Mouse (Mus musculus) bone marrow, adult 2 months (tissue): ENCODE measurements at regions not wholly inside any gene's neighbourhood (a gene's known extent, or its start where the extent isn't known, plus 50 kb on each side); places are given as distances from the start of the nearest gene placed in this dataset.

ENCODE experiments used
- H3K27ac ChIP-seq: fragments of 200-500 bp; 2 replicates; pipeline ENCODE4 v1.5.1; 2012; ENCODE audit warnings: low read depth, mild to moderate bottlenecking, control low read depth, inconsistent platforms, low read length; ENCODE audit not compliant: control insufficient read depth, poor library complexity, insufficient read depth
- H3K4me1 ChIP-seq: fragments of 200-500 bp; 2 replicates; pipeline ENCODE4 v1.6.1; 2011; ENCODE audit warnings: low read length; ENCODE audit not compliant: control insufficient read depth, insufficient read depth
- H3K4me3 ChIP-seq: fragments of 200-500 bp; replicated peaks from 2 replicates; pipeline ENCODE3; 2011; ENCODE audit warnings: mild to moderate bottlenecking, low read depth, low read length, control low read depth; ENCODE audit not compliant: control insufficient read depth
- CTCF ChIP-seq: fragments of 200-500 bp; IDR thresholded peaks from 2 replicates; pipeline ENCODE4 v1.5.1; 2011; ENCODE audit warnings: low read length, control low read depth; ENCODE audit not compliant: control insufficient read depth, insufficient read depth
- POLR2A ChIP-seq: fragments of 200-500 bp; IDR thresholded peaks from 2 replicates; pipeline ENCODE4 v1.6.1; 2011; ENCODE audit warnings: low read depth, mild to moderate bottlenecking, control low read depth, low read length, borderline replicate concordance; ENCODE audit not compliant: control insufficient read depth
- WGBS: fragments of 180-500 bp; shearing (Covaris S2); methylation state at CpG from one replicate; pipeline ENCODE4 v1.1.7; 2018; 5-methylcytosine and 5-hydroxymethylcytosine counted together

DNA sequence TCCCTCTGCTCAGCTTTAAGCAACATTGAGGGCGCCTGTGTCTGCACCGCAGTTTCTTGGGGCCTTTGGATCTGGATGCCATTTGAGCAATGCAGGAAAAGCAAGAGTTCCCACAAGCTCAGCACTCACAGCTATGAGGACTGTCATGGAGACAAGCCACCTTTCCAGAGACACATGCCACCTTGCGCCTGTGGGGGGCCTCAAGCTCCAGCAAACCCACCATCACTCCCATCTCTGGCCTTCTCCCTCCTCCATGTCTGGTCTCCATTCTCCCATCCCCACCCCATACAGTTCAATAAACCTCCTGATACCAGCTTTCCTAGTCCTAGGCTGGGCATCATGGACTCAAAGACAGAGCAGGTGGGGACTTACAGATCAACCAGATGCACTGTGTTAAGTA, 97.8 kb downstream of the Wdr11 start:
- TF ChIP-seq CTCF (no peak), POLR2A (no peak)
- no peaks in the 10 kb centered on the region for H3K4me1 ChIP-seq
- 83% methylated on average over 3 of the region's 3 CpGs for WGBS
- no peak overlapping the region for H3K27ac ChIP-seq
- no peak overlapping the region for H3K4me3 ChIP-seq

DNA sequence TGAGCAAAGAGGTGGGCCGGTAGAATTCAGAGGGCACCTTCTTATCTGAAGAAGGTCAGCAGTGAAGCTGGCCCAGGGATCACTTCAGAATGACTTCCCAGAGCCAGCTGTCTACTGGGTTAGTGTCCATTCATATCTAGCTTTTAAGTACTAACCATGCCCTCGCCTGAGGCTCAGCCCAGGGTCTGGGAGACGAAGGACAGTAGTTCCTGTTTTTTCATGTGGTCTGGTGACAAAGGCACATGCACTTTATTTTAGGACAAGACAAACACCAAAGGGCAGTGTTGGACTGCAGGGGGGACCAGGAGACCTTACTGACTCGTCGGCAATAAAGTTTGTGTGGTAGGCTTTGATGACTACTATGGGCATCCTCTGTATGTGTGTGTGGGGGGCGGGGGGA, 99.2 kb downstream of the Wdr11 start:
- WGBS, result 49% methylated on average over 6 of the region's 6 CpGs
- H3K4me3 ChIP-seq, result no peak overlapping the region
- TF ChIP-seq CTCF, result no peak
- TF ChIP-seq POLR2A, result no peak

DNA sequence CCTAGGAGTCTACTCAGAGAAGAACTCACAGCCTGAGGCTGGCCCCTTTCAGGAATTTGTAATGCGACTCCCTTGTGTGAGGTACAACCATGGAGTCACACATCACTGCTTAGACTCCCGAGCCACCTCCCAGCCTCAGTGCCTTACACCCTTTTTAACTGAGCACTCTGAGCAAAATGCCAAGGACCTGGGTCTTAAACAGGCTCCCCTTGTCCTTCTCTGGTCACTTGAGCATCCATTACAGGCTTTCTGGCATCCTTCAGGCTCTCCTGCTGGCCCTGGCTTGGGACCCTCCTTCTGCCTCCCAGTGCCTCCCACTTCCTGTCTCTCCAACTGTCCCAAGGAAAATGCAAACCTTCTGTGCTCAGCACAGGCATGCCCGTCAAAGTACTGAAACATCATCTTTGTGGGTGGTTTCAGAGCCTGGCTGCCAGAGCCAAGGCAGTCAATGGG, 100.0 kb downstream of the Wdr11 start:
- Histone ChIP-seq H3K4me1 (no peaks in the 10 kb centered on the region), H3K4me3 (no peak overlapping the region), H3K27ac (no peak overlapping the region)
- TF ChIP-seq CTCF (no peak), POLR2A (no peak)
- 62% methylated on average over 3 of the region's 3 CpGs for WGBS

More for the DNA sequence above, 99.2 kb downstream of the Wdr11 start:
- Histone ChIP-seq H3K27ac (no peak overlapping the region), H3K4me1 (no peaks in the 10 kb centered on the region)

DNA sequence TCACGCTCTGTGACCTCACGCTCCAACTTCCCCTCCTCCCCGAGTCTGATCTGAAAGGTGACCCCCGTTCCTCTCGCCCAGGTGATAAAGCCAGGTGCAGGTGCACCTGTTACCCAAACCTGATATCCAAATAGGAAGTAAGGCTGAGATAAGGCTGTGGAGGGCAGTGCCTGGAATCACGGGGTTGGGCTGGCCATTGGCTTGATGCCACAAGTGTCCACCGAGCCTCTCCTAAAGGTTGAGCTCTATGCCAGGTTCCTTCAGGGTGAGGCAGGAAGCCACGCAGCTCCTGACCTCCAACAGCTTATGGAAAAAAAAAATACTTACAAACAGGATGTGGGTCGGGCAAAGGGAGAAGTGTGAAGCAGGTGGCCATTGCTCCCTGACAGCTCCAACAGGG, 102.0 kb downstream of the Wdr11 start:
- Histone ChIP-seq H3K27ac (no peak overlapping the region), H3K4me1 (no peaks in the 10 kb centered on the region), H3K4me3 (no peak overlapping the region)
- TF ChIP-seq POLR2A (no peak), CTCF (no peak)
- 50% methylated on average over 9 of the region's 9 CpGs for WGBS

DNA sequence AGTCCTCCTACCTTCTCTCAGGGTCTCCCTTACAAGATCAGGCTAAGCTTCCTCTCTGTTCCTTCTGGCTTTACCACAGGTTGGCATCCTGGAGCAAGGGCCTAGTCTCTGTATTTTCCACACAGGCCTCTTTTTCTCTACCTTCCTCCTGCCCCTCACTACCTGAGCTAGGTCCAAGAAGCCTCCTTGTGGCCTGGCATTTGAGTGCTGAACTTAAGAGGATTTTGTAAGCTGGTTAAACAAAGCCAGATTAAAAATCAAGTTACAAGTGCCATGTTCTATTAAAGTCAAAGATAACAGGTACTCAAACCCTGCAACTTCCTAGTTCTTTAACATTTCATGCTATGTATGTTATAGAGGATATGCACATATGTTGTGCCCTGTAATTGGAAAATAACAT, 102.5 kb downstream of the Wdr11 start:
- TF ChIP-seq POLR2A, result no peak
- no peak for TF ChIP-seq CTCF
- H3K4me3 ChIP-seq, result no peak overlapping the region
- H3K27ac ChIP-seq, result no peak overlapping the region
- no peaks in the 10 kb centered on the region for H3K4me1 ChIP-seq

DNA sequence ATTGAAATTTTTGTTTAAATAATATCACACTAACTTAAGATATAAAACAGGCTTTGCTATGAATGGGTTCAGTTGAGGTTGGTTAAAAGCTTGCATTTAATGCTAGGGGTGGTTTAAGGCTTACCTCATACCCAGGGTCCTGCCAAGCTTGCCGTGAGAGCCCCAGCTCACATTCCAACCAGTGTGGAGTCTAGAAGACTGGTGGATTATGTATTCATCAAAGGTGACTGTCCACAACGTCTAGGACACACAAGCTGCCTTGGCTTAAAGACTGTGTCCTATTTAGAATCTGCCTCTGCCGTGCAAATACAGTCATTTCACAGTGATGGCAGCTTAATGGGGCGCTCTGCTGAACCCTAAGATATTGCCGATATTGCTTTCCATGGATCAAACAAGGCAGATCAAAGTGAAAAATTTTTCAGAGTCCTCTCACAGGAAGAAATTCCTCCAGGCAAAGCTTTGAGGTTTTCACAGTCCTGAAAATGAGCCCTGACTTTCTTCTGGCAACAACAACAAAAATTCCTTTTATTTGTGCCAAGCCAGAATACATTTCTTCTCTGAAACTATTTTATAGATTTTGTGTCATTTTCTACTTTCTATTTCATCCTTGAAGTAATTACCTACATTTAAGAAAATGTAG, 108.4 kb downstream of the Wdr11 start:
- 76% methylated on average over 5 of the region's 5 CpGs for WGBS

DNA sequence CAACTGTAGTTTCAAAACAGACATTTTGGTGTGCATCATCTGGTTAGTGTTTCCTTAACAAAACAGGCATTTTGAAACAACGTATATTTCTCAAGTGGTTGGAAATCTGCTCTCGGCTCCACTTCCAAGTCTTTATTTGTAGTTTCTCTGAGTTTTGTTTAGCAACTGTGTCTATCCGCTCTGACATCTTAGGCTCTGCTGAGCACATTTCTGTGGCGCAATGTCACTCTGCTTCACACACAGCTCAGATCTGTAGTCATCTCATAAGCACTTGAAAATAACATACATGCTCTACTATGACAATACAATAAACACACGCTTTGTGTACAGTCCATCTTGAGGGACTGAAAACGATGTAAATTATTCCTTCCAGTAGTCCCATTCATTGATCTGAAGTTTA, 135.9 kb downstream of the Wdr11 start:
- Histone ChIP-seq H3K4me3 (no peak overlapping the region), H3K27ac (no peak overlapping the region), H3K4me1 (no peaks in the 10 kb centered on the region; the same call in 1 of the 2 replicates)
- WGBS, result 81% methylated on average over 6 of the region's 6 CpGs
- no peak for TF ChIP-seq POLR2A
- no peak for TF ChIP-seq CTCF

More for the DNA sequence above, 108.4 kb downstream of the Wdr11 start:
- H3K27ac ChIP-seq, result no peak overlapping the region
- H3K4me3 ChIP-seq, result no peak overlapping the region
- H3K4me1 ChIP-seq, result no peaks in the 10 kb centered on the region
- TF ChIP-seq POLR2A, result no peak

DNA sequence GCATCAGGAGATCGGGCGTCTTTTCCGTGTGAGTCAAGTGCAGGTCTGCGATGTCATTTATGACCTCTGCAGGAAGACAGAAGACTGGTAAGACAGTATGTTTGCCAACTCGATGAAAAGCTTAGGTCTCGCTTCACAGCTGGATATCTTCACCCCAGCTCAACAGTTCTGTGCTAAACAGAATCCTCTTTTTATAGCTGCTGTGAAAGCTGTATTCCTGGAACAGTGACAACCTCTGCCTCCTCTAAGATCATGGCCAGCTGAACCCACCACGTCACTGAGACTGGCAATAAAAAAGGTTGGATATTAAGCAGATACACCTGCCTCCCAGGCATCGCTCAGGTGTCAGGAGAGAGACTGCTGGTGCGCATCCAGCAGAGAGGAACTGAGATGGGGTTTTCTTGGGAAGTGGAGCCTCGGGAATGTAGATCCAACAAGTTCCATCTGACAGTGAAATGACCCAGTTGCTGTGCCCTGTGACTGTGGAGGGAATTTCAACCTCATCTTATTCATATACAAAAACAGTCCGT, 138.1 kb downstream of the Wdr11 start:
- TF ChIP-seq CTCF (no peak), POLR2A (no peak)
- 75% methylated on average over 11 of the region's 11 CpGs for WGBS
- no peak overlapping the region for H3K4me3 ChIP-seq
- no peaks in the 10 kb centered on the region for H3K4me1 ChIP-seq
- no peak overlapping the region for H3K27ac ChIP-seq
